Mouse (Mus musculus) liver, embryonic 16.5 days (tissue): ENCODE data around the gene Gm8369. TPM values are rescaled to one million over a fixed set of nuclear protein-coding genes. Genes with fewer than 3 reads are reported as not detected.

Experiments used
- ATAC-seq: fragments of 200-750 bp; cut with Nextera tagmentation; 2 replicates; pipeline ENCODE4 v1.8.0; 2017; ENCODE audit warnings: low read depth, mild to moderate bottlenecking, moderate number of reproducible peaks, moderate library complexity
- H3K27ac ChIP-seq: fragments of 300-500 bp; sonication (generic); 2 replicates; pipeline ENCODE4 v1.5.1; 2014; ENCODE audit warnings: mild to moderate bottlenecking, low read length
- H3K27me3 ChIP-seq: fragments of 300-500 bp; sonication (generic); 2 replicates; pipeline ENCODE4 v1.6.1; 2014; ENCODE audit warnings: low read depth, low read length, mixed read lengths; ENCODE audit not compliant: control insufficient read depth, insufficient read depth
- H3K36me3 ChIP-seq: fragments of 300-500 bp; sonication (generic); 2 replicates; pipeline ENCODE4 v1.6.1; 2014; ENCODE audit warnings: mild to moderate bottlenecking; ENCODE audit not compliant: control insufficient read depth, insufficient read depth
- H3K4me1 ChIP-seq: fragments of 300-500 bp; sonication (generic); 2 replicates; pipeline ENCODE4 v1.6.1; 2014; ENCODE audit warnings: low read depth, low read length, mixed read lengths; ENCODE audit not compliant: control insufficient read depth
- H3K4me2 ChIP-seq: fragments of 300-500 bp; sonication (generic); 2 replicates; pipeline ENCODE4 v1.6.1; 2014; ENCODE audit warnings: low read depth, low read length, mixed read lengths
- H3K4me3 ChIP-seq: fragments of 300-500 bp; sonication (generic); 2 replicates; pipeline ENCODE4 v1.5.1; 2014; ENCODE audit warnings: low read depth, mild to moderate bottlenecking, low read length
- H3K9ac ChIP-seq: fragments of 300-500 bp; sonication (generic); 2 replicates; pipeline ENCODE4 v1.6.1; 2014; ENCODE audit warnings: low read depth, low read length
- H3K9me3 ChIP-seq: fragments of 300-500 bp; sonication (generic); replicated peaks from 2 replicates; pipeline ENCODE4 v1.6.1; 2016; ENCODE audit warnings: low read length; ENCODE audit not compliant: control insufficient read depth
- WGBS: fragments of 180-500 bp; shearing (Covaris S2); extraction: QIAGEN DNeasy Blood & Tissue Kit; methylation state at CpG from one replicate; pipeline ENCODE4 v1.1.7; 2014; ENCODE audit not compliant: insufficient replicate concordance; 5-methylcytosine and 5-hydroxymethylcytosine counted together
- polyA plus RNA-seq: library from polyadenylated mRNA; unstranded; fragments of >200 nt; fragmentation: Nextera tagmentation; extraction: Ambion mirVana; gene quantifications from 2 replicates; pipeline ENCODE4 v1.2.1, GENCODE M21; 2015

Gene Gm8369
- polyA plus RNA-seq, 1 experiment from 2014 or later = 0.40 TPM

- H3K27ac ChIP-seq = no peak overlapping the region
- H3K9ac ChIP-seq = no peak overlapping the region
- H3K27me3 ChIP-seq = no peaks in the 10 kb centered on the region
- no peaks in the 10 kb centered on the region for H3K9me3 ChIP-seq
- H3K36me3 ChIP-seq = no peaks in the 10 kb centered on the region
- ATAC-seq = no peak
- no peak overlapping the region for H3K4me3 ChIP-seq
- no peaks in the 10 kb centered on the region for H3K4me1 ChIP-seq
- WGBS = 81% methylated on average over 2 of the region's 2 CpGs
- H3K4me2 ChIP-seq = no peak overlapping the region
These were observed 6.0 kb upstream of the Gm8369 start for GRCm38 (mm10) chr19:11479714-11480113.

- H3K36me3 ChIP-seq = no peaks in the 10 kb centered on the region
- no peak overlapping the region for H3K27ac ChIP-seq
- no peak overlapping the region for H3K9ac ChIP-seq
- no peaks in the 10 kb centered on the region for H3K27me3 ChIP-seq
- no peak overlapping the region for H3K4me3 ChIP-seq
- H3K4me1 ChIP-seq = no peaks in the 10 kb centered on the region
- H3K4me2 ChIP-seq = no peak overlapping the region
- ATAC-seq = no peak
- H3K9me3 ChIP-seq = no peaks in the 10 kb centered on the region
- 66% methylated on average over 2 of the region's 2 CpGs for WGBS
These were observed 3.1 kb upstream of the Gm8369 start for GRCm38 (mm10) chr19:11482684-11483083.

DNA sequence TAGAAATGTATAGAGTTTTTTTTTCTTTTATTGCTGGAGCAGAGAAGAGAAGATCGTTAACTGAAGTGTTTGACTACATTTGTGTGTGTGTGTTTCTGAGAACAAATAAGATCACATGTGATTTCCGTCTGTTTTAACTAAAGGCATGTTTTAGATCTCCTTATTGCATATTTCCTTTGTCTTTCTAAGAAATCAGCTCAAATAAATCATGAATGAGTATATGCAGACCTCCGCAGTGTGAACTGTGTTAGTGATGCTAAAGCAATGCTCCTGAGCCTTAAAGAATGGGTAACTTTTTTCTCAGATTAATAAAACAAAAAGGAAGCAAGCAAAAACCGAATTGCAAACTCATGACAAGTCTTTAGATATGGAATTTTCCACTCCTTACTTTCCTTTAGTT lies 1.8 kb upstream of the Gm8369 start:
- WGBS = 49% methylated on average over 4 of the region's 4 CpGs
- Histone ChIP-seq H3K4me3 (no peak overlapping the region), H3K4me2 (no peak overlapping the region), H3K27ac (no peak overlapping the region), H3K27me3 (no peaks in the 10 kb centered on the region), H3K9me3 (no peaks in the 10 kb centered on the region), H3K36me3 (no peaks in the 10 kb centered on the region), H3K4me1 (no peaks in the 10 kb centered on the region), H3K9ac (no peak overlapping the region)
- no peak for ATAC-seq

GRCm38 (mm10) chr19:11484388-11484787 lies 1.4 kb upstream of the Gm8369 start:
- Histone ChIP-seq H3K4me2 (no peak overlapping the region), H3K36me3 (no peaks in the 10 kb centered on the region), H3K27me3 (no peaks in the 10 kb centered on the region), H3K4me3 (no peak overlapping the region), H3K27ac (no peak overlapping the region), H3K4me1 (no peaks in the 10 kb centered on the region), H3K9me3 (no peaks in the 10 kb centered on the region), H3K9ac (no peak overlapping the region)
- no peak for ATAC-seq
- 47% methylated on average over 3 of the region's 3 CpGs for WGBS

- ATAC-seq = no peak
- no peaks in the 10 kb centered on the region for H3K27me3 ChIP-seq
- WGBS = 32% methylated on average over 3 of the region's 3 CpGs
These were observed 472 bp upstream of the Gm8369 start for GRCm38 (mm10) chr19:11485266-11485665.

DNA sequence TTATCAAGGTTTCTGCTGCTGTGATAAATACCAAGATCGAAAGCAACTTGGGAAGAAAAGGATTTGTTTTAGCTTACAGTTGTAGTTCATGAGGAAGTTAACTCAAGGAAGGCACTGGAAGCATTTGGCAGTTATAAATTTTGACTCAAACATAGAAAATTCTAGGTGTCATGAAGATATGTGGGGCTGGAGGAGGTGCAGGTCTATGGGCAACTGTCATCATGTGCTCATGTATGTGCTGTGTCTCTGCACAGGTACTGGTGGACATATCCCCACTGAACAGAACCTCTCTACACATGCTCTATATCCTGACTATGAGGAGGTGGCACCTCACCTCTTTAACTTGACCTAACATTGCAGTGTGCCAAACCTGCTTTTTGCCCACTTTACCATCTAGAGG lies 861 bp downstream of the Gm8369 start:
- no peaks in the 10 kb centered on the region for H3K4me1 ChIP-seq
- H3K27ac ChIP-seq = no peak overlapping the region
- WGBS = 70% methylated on average over 1 of the region's 1 CpGs
- no peak overlapping the region for H3K4me3 ChIP-seq
- no peaks in the 10 kb centered on the region for H3K36me3 ChIP-seq
- ATAC-seq = no peak
- no peak overlapping the region for H3K4me2 ChIP-seq
- H3K9me3 ChIP-seq = no peaks in the 10 kb centered on the region
- no peaks in the 10 kb centered on the region for H3K27me3 ChIP-seq
- no peak overlapping the region for H3K9ac ChIP-seq

More at GRCm38 (mm10) chr19:11485266-11485665, 472 bp upstream of the Gm8369 start:
- Histone ChIP-seq H3K36me3 (no peaks in the 10 kb centered on the region), H3K9ac (no peak overlapping the region), H3K27ac (no peak overlapping the region), H3K4me2 (no peak overlapping the region), H3K4me3 (no peak overlapping the region), H3K9me3 (no peaks in the 10 kb centered on the region), H3K4me1 (no peaks in the 10 kb centered on the region)

DNA sequence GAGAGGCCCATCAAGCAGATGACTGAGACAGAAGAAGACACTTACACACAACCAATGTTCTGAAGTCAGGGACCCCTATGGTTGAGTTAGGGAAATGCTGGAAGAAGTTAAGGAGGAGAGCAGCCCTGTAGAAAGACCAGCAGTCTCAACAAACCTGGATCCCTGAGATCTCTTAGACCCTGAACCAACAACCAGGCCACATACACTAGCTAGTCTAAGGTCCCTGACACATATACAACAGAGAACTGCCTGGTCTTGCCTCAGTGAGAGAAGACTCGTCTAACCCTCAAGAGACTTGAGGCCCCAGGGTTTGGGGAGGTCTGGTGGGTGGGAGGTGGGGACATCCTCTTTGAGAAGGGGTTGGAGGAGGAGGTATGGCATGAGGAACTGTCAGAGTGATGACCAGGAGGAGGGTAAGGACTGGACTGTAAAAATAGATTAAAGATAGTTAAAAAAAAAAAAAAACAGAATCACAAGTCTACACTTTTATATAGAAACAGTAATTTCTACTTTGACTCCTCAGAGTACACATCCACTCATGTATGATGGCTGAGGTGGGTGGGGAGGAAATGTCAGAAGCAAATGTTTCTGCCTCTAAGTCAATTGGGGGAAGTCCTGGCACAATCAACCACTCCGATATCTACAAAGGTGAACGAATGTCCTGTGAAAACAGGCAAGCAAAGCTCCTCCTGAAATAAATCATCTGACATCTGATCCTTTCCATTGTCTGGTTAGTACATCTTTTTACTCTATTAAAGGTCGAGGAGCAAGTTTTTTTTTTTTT lies 5.9 kb downstream of the Gm8369 start:
- H3K36me3 ChIP-seq = no peaks in the 10 kb centered on the region
- H3K4me2 ChIP-seq = no peak overlapping the region
- H3K27ac ChIP-seq = no peak overlapping the region
- H3K27me3 ChIP-seq = no peaks in the 10 kb centered on the region
- WGBS = 39% methylated on average over 4 of the region's 4 CpGs
- H3K9me3 ChIP-seq = no peaks in the 10 kb centered on the region
- no peaks in the 10 kb centered on the region for H3K4me1 ChIP-seq
- no peak for ATAC-seq
- H3K4me3 ChIP-seq = no peak overlapping the region
- no peak overlapping the region for H3K9ac ChIP-seq

GRCm38 (mm10) chr19:11492671-11493070 lies 6.9 kb downstream of the Gm8369 start:
- H3K4me3 ChIP-seq = no peak overlapping the region
- no peak overlapping the region for H3K27ac ChIP-seq
- no peaks in the 10 kb centered on the region for H3K9me3 ChIP-seq
- H3K4me2 ChIP-seq = no peak overlapping the region
- H3K36me3 ChIP-seq = no peaks in the 10 kb centered on the region
- no peak overlapping the region for H3K9ac ChIP-seq
- ATAC-seq = no peak
- 62% methylated on average over 1 of the region's 1 CpGs for WGBS
- H3K27me3 ChIP-seq = no peaks in the 10 kb centered on the region
- H3K4me1 ChIP-seq = no peaks in the 10 kb centered on the region

GRCm38 (mm10) chr19:11494519-11494918 lies 8.8 kb downstream of the Gm8369 start:
- Histone ChIP-seq H3K4me3 (no peak overlapping the region), H3K27me3 (no peaks in the 10 kb centered on the region), H3K9me3 (no peaks in the 10 kb centered on the region), H3K4me2 (no peak overlapping the region), H3K9ac (no peak overlapping the region), H3K36me3 (no peaks in the 10 kb centered on the region), H3K4me1 (no peaks in the 10 kb centered on the region), H3K27ac (no peak overlapping the region)
- WGBS = 53% methylated on average over 3 of the region's 3 CpGs
- no peak for ATAC-seq
